Mouse (Mus musculus) liver, embryonic 16.5 days (tissue): ENCODE measurements at regions not wholly inside any gene's neighbourhood (a gene's known extent, or its start where the extent isn't known, plus 50 kb on each side); places are given as distances from the start of the nearest gene placed in this dataset.
"Not testable (repeated sequence)": the region's sequence is repeated elsewhere in the genome, so short reads cannot be mapped to it uniquely, and the experiment has no call there.

Experiments
- ATAC-seq: fragments of 200-750 bp; cut with Nextera tagmentation; 2 replicates; pipeline ENCODE4 v1.8.0; 2017; ENCODE audit warnings: low read depth, mild to moderate bottlenecking, moderate number of reproducible peaks, moderate library complexity
- H3K27ac ChIP-seq: fragments of 300-500 bp; sonication (generic); 2 replicates; pipeline ENCODE4 v1.5.1; 2014; ENCODE audit warnings: mild to moderate bottlenecking, low read length
- H3K27me3 ChIP-seq: fragments of 300-500 bp; sonication (generic); 2 replicates; pipeline ENCODE4 v1.6.1; 2014; ENCODE audit warnings: low read depth, low read length, mixed read lengths; ENCODE audit not compliant: control insufficient read depth, insufficient read depth
- H3K36me3 ChIP-seq: fragments of 300-500 bp; sonication (generic); 2 replicates; pipeline ENCODE4 v1.6.1; 2014; ENCODE audit warnings: mild to moderate bottlenecking; ENCODE audit not compliant: control insufficient read depth, insufficient read depth
- H3K4me1 ChIP-seq: fragments of 300-500 bp; sonication (generic); 2 replicates; pipeline ENCODE4 v1.6.1; 2014; ENCODE audit warnings: low read depth, low read length, mixed read lengths; ENCODE audit not compliant: control insufficient read depth
- H3K4me2 ChIP-seq: fragments of 300-500 bp; sonication (generic); 2 replicates; pipeline ENCODE4 v1.6.1; 2014; ENCODE audit warnings: low read depth, low read length, mixed read lengths
- H3K4me3 ChIP-seq: fragments of 300-500 bp; sonication (generic); 2 replicates; pipeline ENCODE4 v1.5.1; 2014; ENCODE audit warnings: low read depth, mild to moderate bottlenecking, low read length
- H3K9ac ChIP-seq: fragments of 300-500 bp; sonication (generic); 2 replicates; pipeline ENCODE4 v1.6.1; 2014; ENCODE audit warnings: low read depth, low read length
- H3K9me3 ChIP-seq: fragments of 300-500 bp; sonication (generic); replicated peaks from 2 replicates; pipeline ENCODE4 v1.6.1; 2016; ENCODE audit warnings: low read length; ENCODE audit not compliant: control insufficient read depth
- WGBS: fragments of 180-500 bp; shearing (Covaris S2); extraction: QIAGEN DNeasy Blood & Tissue Kit; methylation state at CpG from one replicate; pipeline ENCODE4 v1.1.7; 2014; ENCODE audit not compliant: insufficient replicate concordance; 5-methylcytosine and 5-hydroxymethylcytosine counted together

DNA sequence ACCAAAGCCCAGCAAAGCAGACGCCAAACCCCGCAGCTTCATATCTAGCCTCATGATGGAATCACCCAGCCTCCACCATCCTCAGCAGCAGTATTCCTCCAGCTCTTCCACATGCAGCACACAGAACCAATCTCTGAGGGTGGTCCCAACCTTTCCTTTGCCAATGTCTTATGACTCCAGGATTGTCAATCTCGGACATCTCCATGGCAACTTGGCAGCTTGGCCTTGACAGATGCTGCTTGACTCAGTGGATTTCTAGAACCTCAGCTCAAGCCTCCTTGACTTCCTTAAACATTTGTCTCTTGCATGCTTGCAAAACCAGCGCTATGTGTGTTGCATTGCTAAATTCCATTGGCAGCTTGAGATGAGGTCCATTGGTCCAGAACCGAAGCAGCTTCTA, 96.8 kb upstream of the Plcl2 start:
- Histone ChIP-seq H3K4me3 (no peak overlapping the region), H3K36me3 (no peaks in the 10 kb centered on the region), H3K4me2 (no peak overlapping the region), H3K27ac (no peak overlapping the region), H3K4me1 (no peaks in the 10 kb centered on the region; the same call in 1 of the 2 replicates), H3K9ac (no peak overlapping the region), H3K9me3 (no peaks in the 10 kb centered on the region), H3K27me3 (no peaks in the 10 kb centered on the region)
- ATAC-seq, result no peak
- 69% methylated on average over 5 of the region's 5 CpGs for WGBS

DNA sequence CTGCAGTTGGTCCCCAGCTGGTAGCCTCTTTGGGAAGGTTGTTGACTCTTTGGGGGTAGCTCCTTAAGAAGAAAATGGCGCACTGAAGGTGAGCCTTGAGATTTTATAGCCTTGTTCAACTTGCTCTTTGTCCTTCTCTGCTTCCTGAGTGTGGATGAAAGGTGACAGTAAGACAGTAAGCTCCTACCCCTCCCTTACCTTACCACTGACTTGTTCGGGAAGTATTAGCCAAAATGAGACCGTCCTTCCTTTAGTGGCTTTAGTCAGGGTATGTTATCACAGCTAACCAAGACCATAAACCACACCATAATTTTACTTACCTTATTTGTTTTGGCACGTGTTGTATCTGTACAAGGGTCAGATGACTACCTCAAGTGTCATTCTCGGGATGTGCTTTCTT, 95.3 kb upstream of the Plcl2 start:
- H3K4me3 ChIP-seq, result no peak overlapping the region
- ATAC-seq, result no peak
- H3K36me3 ChIP-seq, result no peaks in the 10 kb centered on the region
- H3K9me3 ChIP-seq, result no peaks in the 10 kb centered on the region
- WGBS, result 68% methylated on average over 5 of the region's 5 CpGs
- no peak overlapping the region for H3K4me2 ChIP-seq
- H3K27me3 ChIP-seq, result no peaks in the 10 kb centered on the region
- no peak overlapping the region for H3K27ac ChIP-seq
- no peaks in the 10 kb centered on the region; the same call in 1 of the 2 replicates for H3K4me1 ChIP-seq
- H3K9ac ChIP-seq, result no peak overlapping the region

GRCm38 (mm10) chr17:50415331-50416005, 93.7 kb upstream of the Plcl2 start:
- no peak for ATAC-seq
- no peaks in the 10 kb centered on the region for H3K9me3 ChIP-seq
- H3K36me3 ChIP-seq, result no peaks in the 10 kb centered on the region
- 45% methylated on average over 2 of the region's 2 CpGs for WGBS
- no peak overlapping the region for H3K4me3 ChIP-seq
- H3K27ac ChIP-seq, result 0 out of 2 replicates have a peak overlapping the region, but pooled peaks have one; percentile 14
- H3K4me1 ChIP-seq, result peaks cover 4% of the 10 kb centered on the region
- H3K4me2 ChIP-seq, result no peak overlapping the region
- no peak overlapping the region for H3K9ac ChIP-seq
- no peaks in the 10 kb centered on the region for H3K27me3 ChIP-seq

- Histone ChIP-seq H3K4me1 (peaks cover 4% of the 10 kb centered on the region), H3K9me3 (no peaks in the 10 kb centered on the region), H3K27me3 (no peaks in the 10 kb centered on the region), H3K9ac (no peak overlapping the region), H3K4me3 (no peak overlapping the region), H3K4me2 (no peak overlapping the region), H3K36me3 (no peaks in the 10 kb centered on the region), H3K27ac (no peak overlapping the region)
- 16% methylated on average over 1 of the region's 1 CpGs for WGBS
- ATAC-seq, result no peak
Measured at GRCm38 (mm10) chr17:50416119-50416518, 93.1 kb upstream of the Plcl2 start.

GRCm38 (mm10) chr17:50416538-50417113, 92.6 kb upstream of the Plcl2 start:
- 43% methylated on average over 3 of the region's 3 CpGs for WGBS
- no peaks in the 10 kb centered on the region for H3K9me3 ChIP-seq
- H3K27me3 ChIP-seq, result no peaks in the 10 kb centered on the region

GRCm38 (mm10) chr17:50418863-50419383, 90.3 kb upstream of the Plcl2 start:
- Histone ChIP-seq H3K4me2 (no peak overlapping the region), H3K4me3 (no peak overlapping the region), H3K27me3 (no peaks in the 10 kb centered on the region), H3K4me1 (peaks cover 4% of the 10 kb centered on the region), H3K9me3 (no peaks in the 10 kb centered on the region), H3K9ac (no peak overlapping the region), H3K27ac (no peak overlapping the region), H3K36me3 (no peaks in the 10 kb centered on the region)
- ATAC-seq, result no peak
- WGBS, result 65% methylated on average over 3 of the region's 3 CpGs

More at GRCm38 (mm10) chr17:50416538-50417113, 92.6 kb upstream of the Plcl2 start:
- no peak overlapping the region for H3K9ac ChIP-seq
- no peak overlapping the region for H3K27ac ChIP-seq
- H3K4me3 ChIP-seq, result no peak overlapping the region
- H3K36me3 ChIP-seq, result no peaks in the 10 kb centered on the region
- ATAC-seq, result no peak
- H3K4me1 ChIP-seq, result peaks cover 4% of the 10 kb centered on the region
- no peak overlapping the region for H3K4me2 ChIP-seq

DNA sequence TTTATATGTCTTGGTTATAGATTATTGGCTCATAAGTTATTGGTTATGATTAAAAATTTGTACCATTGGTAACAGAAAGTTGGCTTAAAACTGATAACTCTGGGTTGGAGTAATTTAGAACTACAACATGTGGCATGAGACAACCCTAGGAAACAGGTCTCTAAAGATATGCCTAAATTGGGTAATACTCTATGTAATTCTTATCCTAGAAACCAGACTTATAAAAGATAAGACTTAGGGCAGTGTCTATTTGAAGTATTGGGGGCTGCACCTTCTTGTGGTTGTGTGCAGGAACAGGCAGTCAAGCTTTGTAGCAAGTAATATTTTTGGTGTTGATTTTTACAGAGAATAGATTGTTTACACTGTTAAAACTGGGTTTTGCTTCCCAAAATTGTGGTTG, 89.7 kb upstream of the Plcl2 start:
- not testable (repeated sequence) for ATAC-seq, H3K4me1 ChIP-seq, H3K9ac ChIP-seq, H3K27me3 ChIP-seq, H3K9me3 ChIP-seq, H3K4me3 ChIP-seq, H3K4me2 ChIP-seq, H3K36me3 ChIP-seq, H3K27ac ChIP-seq

- Histone ChIP-seq H3K4me3 (no peak overlapping the region), H3K4me1 (peaks cover 8% of the 10 kb centered on the region), H3K27me3 (no peaks in the 10 kb centered on the region), H3K9me3 (no peaks in the 10 kb centered on the region), H3K4me2 (no peak overlapping the region), H3K36me3 (no peaks in the 10 kb centered on the region), H3K27ac (no peak overlapping the region), H3K9ac (no peak overlapping the region)
- WGBS, result 60% methylated on average over 12 of the region's 12 CpGs
- ATAC-seq, result peak; percentile 97
Measured at GRCm38 (mm10) chr17:50419966-50420365, 89.2 kb upstream of the Plcl2 start.

- no peaks in the 10 kb centered on the region for H3K27me3 ChIP-seq
- H3K4me1 ChIP-seq, result peaks cover 12% of the 10 kb centered on the region
- no peaks in the 10 kb centered on the region for H3K9me3 ChIP-seq
- H3K4me2 ChIP-seq, result no peak overlapping the region
- ATAC-seq, result no peak
- no peak overlapping the region for H3K4me3 ChIP-seq
- H3K36me3 ChIP-seq, result no peaks in the 10 kb centered on the region
- no peak overlapping the region for H3K27ac ChIP-seq
- no peak overlapping the region for H3K9ac ChIP-seq
- WGBS, result 78% methylated on average over 6 of the region's 6 CpGs
Measured at GRCm38 (mm10) chr17:50420690-50421089, 88.5 kb upstream of the Plcl2 start.
